Mouse (Mus musculus): ENCODE data around the gene Arf3. TPM values are rescaled to one million over a fixed set of nuclear protein-coding genes. Genes with fewer than 3 reads are reported as not detected.

Arf3 gene
- polyA plus RNA-seq, 1 experiment from 2014 or later = 39.7 TPM

DNA sequence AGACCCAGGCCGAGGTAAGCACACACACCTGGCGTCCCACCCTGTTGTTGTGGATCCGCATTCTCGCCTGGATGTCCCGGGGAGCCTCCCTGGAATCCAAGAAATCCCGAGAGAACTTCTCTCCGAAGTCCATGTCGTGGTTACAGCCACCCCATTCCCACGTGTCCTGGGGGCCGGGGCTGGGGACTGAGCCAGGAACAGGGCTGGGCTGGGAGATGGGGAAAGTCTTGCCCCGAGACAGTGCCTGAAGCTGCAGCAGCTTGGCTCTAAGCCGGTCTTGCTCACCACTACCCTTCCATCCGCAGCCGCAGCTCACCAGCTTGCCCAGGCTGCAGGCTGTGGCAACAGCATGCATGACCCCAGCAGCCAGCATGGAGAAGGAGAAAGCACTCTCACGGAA lies 11.1 kb upstream of the Arf3 start:
- H3K4me2 ChIP-seq (replicated peaks; ENCODE audit: low read depth, low read length) = no peak overlapping the region
- 7% methylated on average over 15 of the region's 15 CpGs for WGBS
- no peak overlapping the region for H3K27ac ChIP-seq (ENCODE audit: low read depth, low read length)
- ATAC-seq (ENCODE audit: low FRiP score, low TSS enrichment) = no peak
- H3K4me3 ChIP-seq (ENCODE audit: low read length) = no peak overlapping the region
- H3K9ac ChIP-seq (ENCODE audit: low read depth, low read length) = no peak overlapping the region
- no peaks in the 10 kb centered on the region for H3K9me3 ChIP-seq (ENCODE audit: control insufficient read depth, low read length)
- peaks cover 84% of the 10 kb centered on the region for H3K27me3 ChIP-seq (ENCODE audit: control insufficient read depth, insufficient read depth, low read length)
- H3K36me3 ChIP-seq (ENCODE audit: control insufficient read depth, insufficient read depth, low read length) = no peaks in the 10 kb centered on the region
- H3K4me1 ChIP-seq (ENCODE audit: control insufficient read depth, insufficient read depth, low read length) = peaks cover 29% of the 10 kb centered on the region

DNA sequence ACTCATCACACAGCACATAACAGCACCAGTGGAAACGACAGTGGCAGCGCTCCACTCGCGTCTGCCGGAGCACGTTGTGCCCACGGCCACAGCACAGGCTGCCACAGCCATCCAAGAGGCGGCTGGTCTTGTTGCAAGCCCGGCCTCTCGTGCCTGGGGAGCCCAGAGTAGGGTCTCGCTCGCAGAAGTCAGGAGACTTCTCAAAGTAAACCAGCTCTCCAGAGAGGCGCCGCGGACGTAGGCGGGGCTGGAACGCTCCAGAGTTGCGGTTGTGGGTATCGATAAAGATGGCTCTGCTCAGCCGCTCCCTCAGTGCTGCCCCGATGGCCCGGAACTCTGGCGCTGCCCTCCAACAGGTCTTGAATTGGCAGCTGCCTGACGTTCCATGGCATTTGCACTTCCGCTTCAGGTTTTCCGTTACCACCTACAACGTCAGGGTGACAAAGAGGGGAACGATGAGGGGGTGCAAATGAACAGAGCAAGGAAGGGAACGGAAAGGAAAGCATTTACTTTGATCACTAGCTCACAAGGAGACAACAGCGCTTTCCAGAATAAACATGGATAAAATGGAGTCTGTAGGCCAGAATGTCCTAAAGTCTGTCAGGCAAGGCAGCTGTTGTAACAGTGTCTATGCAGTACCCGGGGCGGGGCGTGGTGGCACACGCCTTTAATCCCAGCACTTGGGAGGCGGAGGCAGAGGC lies 9.6 kb upstream of the Arf3 start:
- WGBS = 2% methylated on average over 35 of the region's 36 CpGs
- H3K4me3 ChIP-seq (ENCODE audit: low read length) = peak overlapping the region; percentile 36
- no peak overlapping the region for H3K27ac ChIP-seq (ENCODE audit: low read depth, low read length)
- H3K9me3 ChIP-seq (ENCODE audit: control insufficient read depth, low read length) = no peaks in the 10 kb centered on the region
- peaks cover 74% of the 10 kb centered on the region for H3K27me3 ChIP-seq (ENCODE audit: control insufficient read depth, insufficient read depth, low read length)
- peaks cover 23% of the 10 kb centered on the region for H3K4me1 ChIP-seq (ENCODE audit: control insufficient read depth, insufficient read depth, low read length)
- H3K4me2 ChIP-seq (replicated peaks; ENCODE audit: low read depth, low read length) = peak overlapping the region; percentile 50
- no peaks in the 10 kb centered on the region for H3K36me3 ChIP-seq (ENCODE audit: control insufficient read depth, insufficient read depth, low read length)
- no peak for ATAC-seq (ENCODE audit: low FRiP score, low TSS enrichment)
- no peak overlapping the region; the same call in 1 of the 2 replicates for H3K9ac ChIP-seq (ENCODE audit: low read depth, low read length)

DNA sequence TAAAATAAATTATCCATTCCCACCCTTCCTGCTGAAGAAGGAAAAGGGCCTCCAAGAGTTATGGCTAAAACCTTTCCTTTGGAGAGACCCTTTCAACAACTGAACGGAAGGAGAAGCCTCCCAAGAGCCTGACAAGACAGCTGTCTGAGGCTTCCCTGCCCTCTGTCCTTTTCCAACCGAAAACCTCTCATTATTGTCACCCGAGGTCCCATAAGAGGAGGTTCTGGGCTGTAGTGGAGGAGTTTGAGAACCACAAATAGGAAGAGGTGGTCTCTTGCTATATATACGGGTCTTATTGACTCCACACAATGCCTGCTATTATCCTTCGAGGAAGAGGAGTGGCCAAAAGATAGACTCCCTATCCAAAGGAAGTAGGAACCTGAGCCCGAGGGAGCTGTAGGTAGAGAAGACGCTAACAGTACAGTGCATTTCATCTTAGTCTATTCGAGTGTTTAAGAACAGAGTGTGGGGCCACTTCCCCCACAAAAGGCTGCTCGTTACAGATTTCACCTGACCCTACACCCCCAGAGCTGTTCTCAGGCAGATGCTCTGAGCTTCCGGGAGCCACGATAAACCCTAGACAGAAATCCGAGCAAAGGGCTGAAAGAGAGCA lies 8.9 kb upstream of the Arf3 start:
- peak overlapping the region; percentile 36 for H3K4me3 ChIP-seq (ENCODE audit: low read length)
- H3K4me1 ChIP-seq (ENCODE audit: control insufficient read depth, insufficient read depth, low read length) = peaks cover 19% of the 10 kb centered on the region
- peak overlapping the region; percentile 50 for H3K4me2 ChIP-seq (replicated peaks; ENCODE audit: low read depth, low read length)
- 3% methylated on average over 12 of the region's 12 CpGs for WGBS
- no peaks in the 10 kb centered on the region for H3K36me3 ChIP-seq (ENCODE audit: control insufficient read depth, insufficient read depth, low read length)
- no peak overlapping the region for H3K27ac ChIP-seq (ENCODE audit: low read depth, low read length)
- peaks cover 67% of the 10 kb centered on the region for H3K27me3 ChIP-seq (ENCODE audit: control insufficient read depth, insufficient read depth, low read length)
- H3K9ac ChIP-seq (ENCODE audit: low read depth, low read length) = no peak overlapping the region; the same call in 1 of the 2 replicates
- no peaks in the 10 kb centered on the region for H3K9me3 ChIP-seq (ENCODE audit: control insufficient read depth, low read length)
- no peak for ATAC-seq (ENCODE audit: low FRiP score, low TSS enrichment)

DNA sequence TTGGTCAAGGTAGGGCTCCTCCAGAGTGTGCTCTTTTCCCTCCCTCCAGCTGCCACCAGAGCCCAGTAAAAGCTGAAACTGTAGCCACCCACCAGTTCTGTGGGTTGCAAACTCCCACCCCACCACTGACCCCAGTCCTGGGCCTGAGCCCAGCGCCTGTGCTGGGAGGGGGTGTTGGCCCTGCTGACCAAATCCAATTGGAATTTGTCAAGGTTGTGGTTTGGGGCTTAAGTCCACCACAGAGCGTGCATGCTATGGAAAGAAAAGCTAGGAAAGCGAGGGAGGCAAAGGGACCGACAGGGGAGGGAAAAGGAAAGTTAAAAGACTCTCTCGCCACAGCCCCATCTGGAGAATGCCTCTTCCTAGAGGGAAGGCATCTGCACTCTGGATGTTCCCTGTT lies 5.2 kb upstream of the Arf3 start:
- H3K9ac ChIP-seq (ENCODE audit: low read depth, low read length) = no peak overlapping the region
- ATAC-seq (ENCODE audit: low FRiP score, low TSS enrichment) = no peak
- no peaks in the 10 kb centered on the region for H3K9me3 ChIP-seq (ENCODE audit: control insufficient read depth, low read length)
- WGBS = 29% methylated on average over 5 of the region's 5 CpGs
- peaks cover 9% of the 10 kb centered on the region; the same call in 1 of the 2 replicates for H3K4me1 ChIP-seq (ENCODE audit: control insufficient read depth, insufficient read depth, low read length)
- no peaks in the 10 kb centered on the region for H3K36me3 ChIP-seq (ENCODE audit: control insufficient read depth, insufficient read depth, low read length)
- no peak overlapping the region for H3K4me2 ChIP-seq (replicated peaks; ENCODE audit: low read depth, low read length)
- peaks cover 30% of the 10 kb centered on the region for H3K27me3 ChIP-seq (ENCODE audit: control insufficient read depth, insufficient read depth, low read length)
- H3K4me3 ChIP-seq (ENCODE audit: low read length) = no peak overlapping the region
- H3K27ac ChIP-seq (ENCODE audit: low read depth, low read length) = no peak overlapping the region

DNA sequence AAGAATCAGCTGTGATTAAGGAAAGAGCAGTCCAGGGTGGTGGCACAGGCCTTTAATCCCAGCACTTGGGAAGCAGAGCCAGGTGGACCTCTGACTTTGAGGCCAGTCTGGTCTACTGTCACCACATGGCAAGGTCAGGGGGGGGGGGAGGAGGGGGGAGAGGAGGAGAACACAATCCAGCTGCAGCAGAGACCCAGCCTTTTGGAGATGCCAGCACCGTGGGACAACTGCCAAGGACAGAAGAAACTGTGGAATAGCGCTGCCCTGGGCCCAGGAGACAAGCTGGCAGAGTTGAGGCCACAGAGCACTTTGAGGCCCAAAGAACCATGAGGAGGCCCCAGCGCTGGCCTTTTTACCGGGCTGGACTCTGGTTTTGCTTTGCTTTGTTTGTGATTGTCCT lies 2.9 kb upstream of the Arf3 start:
- Histone ChIP-seq H3K4me1 (ENCODE audit: control insufficient read depth, insufficient read depth, low read length) (peaks cover 10% of the 10 kb centered on the region), H3K36me3 (ENCODE audit: control insufficient read depth, insufficient read depth, low read length) (peaks cover 4% of the 10 kb centered on the region; the same call in 1 of the 2 replicates), H3K4me3 (ENCODE audit: low read length) (no peak overlapping the region), H3K9ac (ENCODE audit: low read depth, low read length) (no peak overlapping the region), H3K4me2 (replicated peaks; ENCODE audit: low read depth, low read length) (no peak overlapping the region), H3K27me3 (ENCODE audit: control insufficient read depth, insufficient read depth, low read length) (peaks cover 9% of the 10 kb centered on the region), H3K9me3 (ENCODE audit: control insufficient read depth, low read length) (no peaks in the 10 kb centered on the region), H3K27ac (ENCODE audit: low read depth, low read length) (no peak overlapping the region)
- WGBS = 73% methylated on average over 4 of the region's 4 CpGs
- ATAC-seq (ENCODE audit: low FRiP score, low TSS enrichment) = no peak

DNA sequence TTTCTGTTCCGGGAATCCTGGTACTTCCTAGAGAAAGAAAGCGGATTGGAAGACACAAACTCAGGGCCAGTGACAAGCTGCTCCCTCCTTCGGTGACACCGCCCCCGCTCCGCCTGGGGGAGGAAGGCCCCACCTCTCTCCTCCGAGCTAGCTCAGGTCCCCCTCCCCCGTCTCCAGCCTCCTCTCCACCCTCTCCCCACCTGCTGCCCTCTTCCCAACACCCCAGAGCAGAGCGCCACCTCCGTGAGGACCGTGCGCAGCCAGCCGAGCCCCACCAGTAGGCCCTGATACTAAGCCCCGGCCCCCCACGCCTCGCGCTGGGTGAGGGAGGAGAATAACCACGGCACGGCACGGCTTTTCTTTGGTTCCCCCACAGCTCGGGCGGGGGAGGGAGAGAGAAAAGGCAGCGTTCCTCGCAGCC lies 803 bp downstream of the Arf3 start:
- Histone ChIP-seq H3K4me2 (replicated peaks; ENCODE audit: low read depth, low read length) (peak overlapping the region; percentile 76), H3K9ac (ENCODE audit: low read depth, low read length) (peak overlapping the region; percentile 94), H3K4me3 (ENCODE audit: low read length) (peak overlapping the region; percentile 99), H3K27me3 (ENCODE audit: control insufficient read depth, insufficient read depth, low read length) (no peaks in the 10 kb centered on the region), H3K27ac (ENCODE audit: low read depth, low read length) (peak overlapping the region; percentile 90), H3K4me1 (ENCODE audit: control insufficient read depth, insufficient read depth, low read length) (peaks cover 11% of the 10 kb centered on the region), H3K36me3 (ENCODE audit: control insufficient read depth, insufficient read depth, low read length) (peaks cover 14% of the 10 kb centered on the region), H3K9me3 (ENCODE audit: control insufficient read depth, low read length) (no peaks in the 10 kb centered on the region)
- ATAC-seq (ENCODE audit: low FRiP score, low TSS enrichment) = peak; percentile 84
- under 1% methylated on average over 21 of the region's 24 CpGs for WGBS

DNA sequence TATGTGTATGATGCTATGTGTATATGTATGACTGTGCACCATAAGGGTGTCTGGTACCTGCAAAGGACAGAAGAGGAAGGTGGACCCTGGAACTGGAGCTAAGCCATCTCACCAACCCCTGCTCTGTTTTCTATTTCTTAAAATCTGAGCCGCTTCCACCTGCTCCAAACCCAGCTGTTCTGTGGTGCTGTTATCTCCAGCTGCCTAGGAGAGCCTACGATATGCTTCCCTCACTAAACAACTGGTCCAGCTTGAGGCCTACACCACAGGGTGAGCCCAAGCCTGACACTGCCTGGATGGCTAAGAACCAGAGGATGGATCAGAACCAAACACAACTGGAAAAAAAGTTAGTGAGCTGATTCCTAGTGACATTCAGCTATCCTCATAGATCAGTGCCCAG lies 8.9 kb downstream of the Arf3 start:
- 97% methylated on average over 2 of the region's 2 CpGs for WGBS
- no peak overlapping the region for H3K4me2 ChIP-seq (replicated peaks; ENCODE audit: low read depth, low read length)
- peaks cover 8% of the 10 kb centered on the region for H3K36me3 ChIP-seq (ENCODE audit: control insufficient read depth, insufficient read depth, low read length)
- no peak overlapping the region for H3K9ac ChIP-seq (ENCODE audit: low read depth, low read length)
- no peak overlapping the region for H3K27ac ChIP-seq (ENCODE audit: low read depth, low read length)
- H3K9me3 ChIP-seq (ENCODE audit: control insufficient read depth, low read length) = no peaks in the 10 kb centered on the region
- no peaks in the 10 kb centered on the region for H3K4me1 ChIP-seq (ENCODE audit: control insufficient read depth, insufficient read depth, low read length)
- no peaks in the 10 kb centered on the region for H3K27me3 ChIP-seq (ENCODE audit: control insufficient read depth, insufficient read depth, low read length)
- no peak for ATAC-seq (ENCODE audit: low FRiP score, low TSS enrichment)
- H3K4me3 ChIP-seq (ENCODE audit: low read length) = no peak overlapping the region

DNA sequence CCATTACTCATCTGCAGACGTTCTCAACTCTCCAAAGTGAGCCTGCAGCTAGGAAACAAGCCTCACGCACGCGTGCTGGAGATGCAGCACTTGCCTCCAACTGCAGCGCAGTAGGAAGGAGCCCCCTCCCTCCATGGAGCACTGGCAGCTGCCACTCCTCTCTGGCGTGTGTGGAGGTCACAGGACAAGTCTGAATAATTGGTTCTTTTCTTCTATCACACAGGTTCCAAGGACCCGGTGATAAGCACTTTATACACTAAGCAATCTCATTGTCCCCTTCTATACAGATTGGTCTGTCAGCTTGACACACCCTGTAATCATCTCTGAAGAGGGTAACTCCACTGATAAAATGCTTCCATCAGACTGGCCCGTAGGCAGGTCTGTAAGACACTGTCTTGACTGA lies 10.0 kb downstream of the Arf3 start:
- H3K4me2 ChIP-seq (replicated peaks; ENCODE audit: low read depth, low read length) = no peak overlapping the region
- H3K36me3 ChIP-seq (ENCODE audit: control insufficient read depth, insufficient read depth, low read length) = peaks cover 7% of the 10 kb centered on the region; the same call in 1 of the 2 replicates
- no peak for ATAC-seq (ENCODE audit: low FRiP score, low TSS enrichment)
- H3K9me3 ChIP-seq (ENCODE audit: control insufficient read depth, low read length) = no peaks in the 10 kb centered on the region
- WGBS = 78% methylated on average over 8 of the region's 8 CpGs
- no peak overlapping the region for H3K9ac ChIP-seq (ENCODE audit: low read depth, low read length)
- H3K27ac ChIP-seq (ENCODE audit: low read depth, low read length) = no peak overlapping the region
- H3K27me3 ChIP-seq (ENCODE audit: control insufficient read depth, insufficient read depth, low read length) = no peaks in the 10 kb centered on the region
- H3K4me3 ChIP-seq (ENCODE audit: low read length) = no peak overlapping the region
- H3K4me1 ChIP-seq (ENCODE audit: control insufficient read depth, insufficient read depth, low read length) = no peaks in the 10 kb centered on the region

DNA sequence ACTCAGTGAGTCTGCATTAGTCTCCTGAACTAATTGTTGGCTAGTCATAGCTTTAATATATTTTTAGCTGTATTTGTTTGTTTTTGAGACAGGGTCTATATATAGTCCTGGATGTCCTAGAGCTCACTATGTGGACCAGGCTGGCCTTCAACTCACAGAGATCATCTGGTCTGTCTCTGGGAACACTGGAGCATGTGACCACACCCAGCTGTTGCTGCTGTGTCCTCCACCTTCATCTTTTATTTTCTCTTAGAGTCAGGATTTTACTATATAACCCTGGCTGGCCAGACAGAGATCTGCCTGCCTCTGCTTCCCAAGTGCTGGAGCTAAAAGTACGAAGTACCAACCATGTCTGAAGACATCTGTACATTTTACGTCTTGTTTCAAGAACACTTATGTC lies 13.9 kb downstream of the Arf3 start:
- no peak overlapping the region for H3K4me2 ChIP-seq (replicated peaks; ENCODE audit: low read depth, low read length)
- H3K9ac ChIP-seq (ENCODE audit: low read depth, low read length) = no peak overlapping the region
- ATAC-seq (ENCODE audit: low FRiP score, low TSS enrichment) = no peak
- 99% methylated on average over 2 of the region's 2 CpGs for WGBS
- no peak overlapping the region for H3K4me3 ChIP-seq (ENCODE audit: low read length)
- H3K27ac ChIP-seq (ENCODE audit: low read depth, low read length) = no peak overlapping the region
- H3K27me3 ChIP-seq (ENCODE audit: control insufficient read depth, insufficient read depth, low read length) = no peaks in the 10 kb centered on the region
- no peaks in the 10 kb centered on the region for H3K4me1 ChIP-seq (ENCODE audit: control insufficient read depth, insufficient read depth, low read length)
- H3K9me3 ChIP-seq (ENCODE audit: control insufficient read depth, low read length) = no peaks in the 10 kb centered on the region
- H3K36me3 ChIP-seq (ENCODE audit: control insufficient read depth, insufficient read depth, low read length) = peaks cover 6% of the 10 kb centered on the region

Data from kidney, embryonic 14.5 days (tissue).